Mouse (Mus musculus): ENCODE data around the gene Trip10. TPM values are rescaled to one million over a fixed set of nuclear protein-coding genes. Genes with fewer than 3 reads are reported as not detected.
"Not testable (repeated sequence)": the region's sequence is repeated elsewhere in the genome, so short reads cannot be mapped to it uniquely, and the experiment has no call there.

Gene Trip10
- total and polyA plus RNA-seq, 2 experiments, result 5.1 to 7.2 TPM

- Histone ChIP-seq H3K4me3 (ENCODE audit: insufficient read depth, low read depth, low read length) (no peak overlapping the region), H3K27ac (replicated peaks; ENCODE audit: insufficient read depth, low read depth, low read length) (no peak overlapping the region), H3K9ac (ENCODE audit: low read depth, low read length) (no peak overlapping the region), H3K4me1 (ENCODE audit: control insufficient read depth, insufficient read depth, low read length) (0 out of 2 replicates have a peak, but pooled peaks cover 4% of the 10 kb centered on the region), H3K36me3 (ENCODE audit: control insufficient read depth, insufficient read depth, low read length) (no peaks in the 10 kb centered on the region), H3K27me3 (ENCODE audit: control insufficient read depth, insufficient read depth, low read length) (no peaks in the 10 kb centered on the region), H3K79me2 (ENCODE audit: control insufficient read depth, insufficient read depth, low read length) (no peaks in the 10 kb centered on the region)
- DNase-seq (ENCODE audit: extremely low read depth, low read depth, low spot score), result no peak
- whole genome bisulfite sequencing, result 39% methylated on average over 7 of the region's 7 CpGs
- TF ChIP-seq CTCF (IDR thresholded peaks at IDR 0.05; ENCODE audit: low read depth, low read length) (no peak), POLR2A (IDR thresholded peaks at IDR 0.05; ENCODE audit: extremely low read depth, insufficient read depth, low read length) (no peak)
Observed at GRCm38 (mm10) chr17:57273846-57274245, 24.6 kb downstream of the Trip10 start.

GRCm38 (mm10) chr17:57274686-57275085, 25.4 kb downstream of the Trip10 start:
- Histone ChIP-seq H3K9ac (ENCODE audit: low read depth, low read length) (peak overlapping the region; percentile 58), H3K4me1 (ENCODE audit: control insufficient read depth, insufficient read depth, low read length) (0 out of 2 replicates have a peak, but pooled peaks cover 4% of the 10 kb centered on the region), H3K36me3 (ENCODE audit: control insufficient read depth, insufficient read depth, low read length) (no peaks in the 10 kb centered on the region), H3K4me3 (ENCODE audit: insufficient read depth, low read depth, low read length) (peak overlapping the region; percentile 70), H3K27me3 (ENCODE audit: control insufficient read depth, insufficient read depth, low read length) (no peaks in the 10 kb centered on the region), H3K79me2 (ENCODE audit: control insufficient read depth, insufficient read depth, low read length) (no peaks in the 10 kb centered on the region), H3K27ac (replicated peaks; ENCODE audit: insufficient read depth, low read depth, low read length) (no peak overlapping the region)
- no peak for TF ChIP-seq POLR2A (IDR thresholded peaks at IDR 0.05; ENCODE audit: extremely low read depth, insufficient read depth, low read length)
- no peak for TF ChIP-seq CTCF (IDR thresholded peaks at IDR 0.05; ENCODE audit: low read depth, low read length)
- no peak for DNase-seq (ENCODE audit: extremely low read depth, low read depth, low spot score)
- WGBS, result 11% methylated on average over 15 of the region's 15 CpGs

- Histone ChIP-seq H3K27ac (replicated peaks; ENCODE audit: insufficient read depth, low read depth, low read length) (peak overlapping the region; percentile 55), H3K27me3 (ENCODE audit: control insufficient read depth, insufficient read depth, low read length) (no peaks in the 10 kb centered on the region)
Observed at GRCm38 (mm10) chr17:57275111-57275996, 26.1 kb downstream of the Trip10 start.

GRCm38 (mm10) chr17:57275997-57276351, 26.7 kb downstream of the Trip10 start:
- TF ChIP-seq POLR2A (IDR thresholded peaks at IDR 0.05; ENCODE audit: extremely low read depth, insufficient read depth, low read length), result no peak
- TF ChIP-seq CTCF (IDR thresholded peaks at IDR 0.05; ENCODE audit: low read depth, low read length), result no peak
- peak overlapping the region; percentile 36 for H3K9ac ChIP-seq (ENCODE audit: low read depth, low read length)
- H3K79me2 ChIP-seq (ENCODE audit: control insufficient read depth, insufficient read depth, low read length), result no peaks in the 10 kb centered on the region
- H3K27me3 ChIP-seq (ENCODE audit: control insufficient read depth, insufficient read depth, low read length), result no peaks in the 10 kb centered on the region
- no peaks in the 10 kb centered on the region for H3K36me3 ChIP-seq (ENCODE audit: control insufficient read depth, insufficient read depth, low read length)
- peak overlapping the region; percentile 70 for H3K4me3 ChIP-seq (ENCODE audit: insufficient read depth, low read depth, low read length)
- peak overlapping the region; percentile 49 for H3K27ac ChIP-seq (replicated peaks; ENCODE audit: insufficient read depth, low read depth, low read length)
- no peak for DNase-seq (ENCODE audit: extremely low read depth, low read depth, low spot score)
- H3K4me1 ChIP-seq (ENCODE audit: control insufficient read depth, insufficient read depth, low read length), result 0 out of 2 replicates have a peak, but pooled peaks cover 4% of the 10 kb centered on the region
- WGBS, result 2% methylated on average over 13 of the region's 13 CpGs

More at GRCm38 (mm10) chr17:57275111-57275996, 26.1 kb downstream of the Trip10 start:
- peak overlapping the region; percentile 70 for H3K4me3 ChIP-seq (ENCODE audit: insufficient read depth, low read depth, low read length)
- no peaks in the 10 kb centered on the region for H3K36me3 ChIP-seq (ENCODE audit: control insufficient read depth, insufficient read depth, low read length)
- no peak for TF ChIP-seq CTCF (IDR thresholded peaks at IDR 0.05; ENCODE audit: low read depth, low read length)
- TF ChIP-seq POLR2A (IDR thresholded peaks at IDR 0.05; ENCODE audit: extremely low read depth, insufficient read depth, low read length), result no peak
- no peaks in the 10 kb centered on the region for H3K79me2 ChIP-seq (ENCODE audit: control insufficient read depth, insufficient read depth, low read length)
- peak; percentile 80 for DNase-seq (ENCODE audit: extremely low read depth, low read depth, low spot score)
- peak overlapping the region; percentile 58 for H3K9ac ChIP-seq (ENCODE audit: low read depth, low read length)
- under 1% methylated on average over 53 of the region's 53 CpGs for WGBS
- 0 out of 2 replicates have a peak, but pooled peaks cover 4% of the 10 kb centered on the region for H3K4me1 ChIP-seq (ENCODE audit: control insufficient read depth, insufficient read depth, low read length)

- Histone ChIP-seq H3K79me2 (ENCODE audit: control insufficient read depth, insufficient read depth, low read length) (no peaks in the 10 kb centered on the region), H3K36me3 (ENCODE audit: control insufficient read depth, insufficient read depth, low read length) (no peaks in the 10 kb centered on the region), H3K4me1 (ENCODE audit: control insufficient read depth, insufficient read depth, low read length) (0 out of 2 replicates have a peak, but pooled peaks cover 4% of the 10 kb centered on the region), H3K9ac (ENCODE audit: low read depth, low read length) (peak overlapping the region; percentile 83), H3K27me3 (ENCODE audit: control insufficient read depth, insufficient read depth, low read length) (no peaks in the 10 kb centered on the region), H3K4me3 (ENCODE audit: insufficient read depth, low read depth, low read length) (peak overlapping the region; percentile 89), H3K27ac (replicated peaks; ENCODE audit: insufficient read depth, low read depth, low read length) (peak overlapping the region; percentile 49)
- DNase-seq (ENCODE audit: extremely low read depth, low read depth, low spot score), result peak; percentile 70
- under 1% methylated on average over 20 of the region's 20 CpGs for WGBS
- TF ChIP-seq CTCF (IDR thresholded peaks at IDR 0.05; ENCODE audit: low read depth, low read length) (peak; percentile 85), POLR2A (IDR thresholded peaks at IDR 0.05; ENCODE audit: extremely low read depth, insufficient read depth, low read length) (no peak)
Observed at GRCm38 (mm10) chr17:57276634-57277121, 27.4 kb downstream of the Trip10 start.

- not testable (repeated sequence) for H3K4me3 ChIP-seq (ENCODE audit: insufficient read depth, low read depth, low read length); H3K79me2 ChIP-seq (ENCODE audit: control insufficient read depth, insufficient read depth, low read length); H3K9ac ChIP-seq (ENCODE audit: low read depth, low read length); DNase-seq (ENCODE audit: extremely low read depth, low read depth, low spot score); H3K27me3 ChIP-seq (ENCODE audit: control insufficient read depth, insufficient read depth, low read length); H3K4me1 ChIP-seq (ENCODE audit: control insufficient read depth, insufficient read depth, low read length); H3K36me3 ChIP-seq (ENCODE audit: control insufficient read depth, insufficient read depth, low read length); H3K27ac ChIP-seq (replicated peaks; ENCODE audit: insufficient read depth, low read depth, low read length)
- 80% methylated on average over 4 of the region's 5 CpGs for WGBS
Observed at GRCm38 (mm10) chr17:57277598-57278261, 28.5 kb downstream of the Trip10 start.

Data from liver, adult 2 months (tissue).